Mouse (Mus musculus) layer of hippocampus, adult 2 months (tissue): Measurements from ENCODE around the gene Fam155a. TPM values are rescaled to one million over a fixed set of nuclear protein-coding genes. Genes with fewer than 3 reads are reported as not detected.
A peak's percentile ranks its signal among the peaks of the same experiment; 100 is the strongest.

Source experiments
- DNase-seq, 2 experiments: peaks; one replicate each; pipeline ENCODE4 v3.0.0; 2022; ENCODE audit warnings: low spot score in 2 of 2
- H3K27ac ChIP-seq: fragments of 200-600 bp; 2 replicates; pipeline ENCODE4 v1.8.1; 2022
- H3K4me3 ChIP-seq: fragments of 200-600 bp; 2 replicates; pipeline ENCODE4 v1.8.1; 2022; ENCODE audit warnings: mild to moderate bottlenecking
- CTCF ChIP-seq: fragments of 200-600 bp; conservative IDR thresholded peaks from 2 replicates; pipeline ENCODE4 v1.8.1; 2022; ENCODE audit warnings: antibody characterized with exemption, mild to moderate bottlenecking, moderate library complexity
- total RNA-seq, 2 experiments: library from RNA; stranded (reverse); gene quantifications; 2 replicates each; pipeline ENCODE4 v1.2.3; 2021

The Fam155a gene
- total RNA-seq, 2 experiments from 2014 or later: 123 to 128 TPM

GRCm38 (mm10) chr8:9526515-9526914 lies 244.4 kb downstream of the Fam155a start:
- no peak for TF ChIP-seq CTCF
- DNase-seq: no peak
- peak overlapping the region; percentile 39; the same call in 1 of the 2 replicates for H3K27ac ChIP-seq
- no peak overlapping the region for H3K4me3 ChIP-seq

DNA sequence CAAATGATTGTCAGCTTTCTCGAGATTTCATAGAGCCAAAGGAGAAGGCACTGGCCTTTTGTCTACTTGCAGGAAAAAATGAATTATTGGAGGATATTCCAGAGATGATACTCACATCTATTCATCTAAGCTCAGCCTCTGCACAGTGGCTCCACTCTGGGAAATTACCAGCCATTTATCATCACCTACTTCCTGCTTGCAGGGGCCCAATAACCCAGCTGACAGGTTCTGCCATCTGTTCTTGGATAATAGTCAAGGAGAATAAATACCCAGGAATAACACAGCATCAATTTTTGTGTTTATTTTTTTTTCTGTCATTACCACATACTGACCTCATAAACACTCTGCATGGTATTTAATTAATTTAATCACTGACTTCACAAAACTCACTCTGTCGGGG lies 249.4 kb downstream of the Fam155a start:
- no peak overlapping the region for H3K27ac ChIP-seq
- DNase-seq: no peak
- TF ChIP-seq CTCF: no peak
- no peak overlapping the region for H3K4me3 ChIP-seq

DNA sequence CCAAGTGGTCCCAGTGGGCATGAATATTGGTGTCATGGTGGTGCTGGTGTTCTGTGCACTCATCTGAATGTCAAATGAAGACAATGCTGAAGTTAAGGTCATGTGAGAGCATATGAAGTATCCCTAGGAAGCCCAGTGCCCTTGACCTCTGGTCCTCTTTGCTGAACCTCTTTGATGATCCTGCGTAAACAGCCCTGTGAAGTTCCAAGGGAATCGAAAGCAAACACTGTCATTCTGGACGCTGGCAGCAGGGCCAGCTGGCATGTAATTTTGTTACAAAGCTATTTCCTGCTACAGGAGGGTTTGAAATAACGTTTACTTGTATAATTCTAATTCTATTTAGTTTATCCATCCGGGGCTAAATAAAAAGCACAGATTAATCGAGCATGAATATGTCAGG lies 270.2 kb downstream of the Fam155a start:
- H3K27ac ChIP-seq: peak overlapping the region; percentile 69; the same call in 1 of the 2 replicates
- no peak for TF ChIP-seq CTCF
- H3K4me3 ChIP-seq: no peak overlapping the region
- DNase-seq: no peak

DNA sequence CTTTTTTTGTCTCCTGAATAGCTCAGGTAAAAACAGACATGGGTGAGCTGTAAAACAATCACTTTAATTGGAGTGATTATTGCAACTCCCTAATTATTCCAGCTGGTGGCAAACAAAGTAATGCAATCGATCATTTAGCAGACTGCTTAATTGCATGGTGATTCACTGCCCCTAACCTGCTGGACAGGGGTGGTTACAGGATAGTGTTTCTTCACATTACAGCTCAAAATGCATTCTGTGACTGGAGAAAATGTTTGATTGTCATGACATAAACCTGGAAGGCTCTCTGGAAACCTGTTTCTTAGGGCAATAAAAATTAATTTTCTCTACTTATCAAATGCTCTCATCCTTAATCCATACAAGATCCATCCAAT lies 276.7 kb downstream of the Fam155a start:
- Histone ChIP-seq H3K27ac (no peak overlapping the region), H3K4me3 (no peak overlapping the region)
- peak; percentile 23 for TF ChIP-seq CTCF
- no peak for DNase-seq

DNA sequence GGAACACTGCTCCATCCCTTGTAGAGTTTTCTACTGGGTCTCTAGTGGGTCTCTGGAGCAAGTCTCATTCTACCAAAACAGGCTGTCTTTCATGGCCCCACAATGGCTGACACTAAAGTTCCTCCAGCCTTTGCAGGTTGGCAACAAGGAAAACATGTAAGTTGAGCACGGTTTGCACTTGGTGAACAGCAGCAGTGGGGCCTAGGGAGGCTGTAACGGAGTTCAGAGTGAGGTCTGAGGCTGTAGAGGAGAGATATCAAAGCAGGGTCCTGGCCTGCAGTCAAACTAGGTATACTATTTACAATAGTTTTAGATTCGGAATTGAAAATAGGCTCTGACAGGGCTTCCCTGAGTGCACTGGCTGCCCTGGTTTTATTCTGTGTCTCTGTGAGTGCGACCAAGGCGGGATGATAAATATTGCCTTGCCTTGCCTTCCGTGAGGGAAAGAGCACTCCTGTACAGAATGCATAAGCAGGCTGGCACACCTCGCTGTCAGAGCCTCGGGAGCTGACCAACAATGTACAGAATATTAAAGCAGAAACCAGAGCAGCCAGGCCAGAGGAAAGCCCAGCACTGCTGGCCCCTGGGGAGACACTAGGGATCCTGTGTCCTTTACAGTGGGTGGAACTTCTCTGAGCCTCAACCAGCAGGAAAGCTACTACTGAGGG lies 277.3 kb downstream of the Fam155a start:
- Histone ChIP-seq H3K27ac (no peak overlapping the region), H3K4me3 (no peak overlapping the region)
- no peak for DNase-seq
- no peak for TF ChIP-seq CTCF

- no peak overlapping the region for H3K4me3 ChIP-seq
- TF ChIP-seq CTCF: no peak
These were observed 288.4 kb downstream of the Fam155a start for GRCm38 (mm10) chr8:9482565-9482964.

DNA sequence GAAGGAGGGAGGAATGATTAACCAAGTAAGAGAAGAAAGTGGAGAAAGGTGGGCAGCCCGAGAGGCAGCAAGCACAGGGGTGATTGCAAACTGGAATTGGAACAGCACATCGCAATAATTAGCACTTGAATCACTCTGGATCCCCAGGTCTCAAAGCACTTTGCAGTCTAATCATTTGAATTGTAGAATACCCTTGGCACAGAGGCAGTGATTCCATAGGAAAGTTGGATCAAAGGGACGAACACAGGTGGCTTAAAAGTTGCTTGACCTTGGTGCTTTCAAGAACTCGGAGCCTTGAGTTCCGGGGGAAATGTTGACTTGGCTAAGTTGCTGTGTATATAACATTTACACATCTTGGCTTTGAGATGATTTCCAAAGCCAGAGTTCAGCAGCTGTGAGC lies 299.7 kb downstream of the Fam155a start:
- Histone ChIP-seq H3K27ac (no peak overlapping the region), H3K4me3 (no peak overlapping the region)
- DNase-seq: no peak
- no peak for TF ChIP-seq CTCF

More at GRCm38 (mm10) chr8:9482565-9482964, 288.4 kb downstream of the Fam155a start:
- no peak overlapping the region for H3K27ac ChIP-seq
- no peak for DNase-seq

DNA sequence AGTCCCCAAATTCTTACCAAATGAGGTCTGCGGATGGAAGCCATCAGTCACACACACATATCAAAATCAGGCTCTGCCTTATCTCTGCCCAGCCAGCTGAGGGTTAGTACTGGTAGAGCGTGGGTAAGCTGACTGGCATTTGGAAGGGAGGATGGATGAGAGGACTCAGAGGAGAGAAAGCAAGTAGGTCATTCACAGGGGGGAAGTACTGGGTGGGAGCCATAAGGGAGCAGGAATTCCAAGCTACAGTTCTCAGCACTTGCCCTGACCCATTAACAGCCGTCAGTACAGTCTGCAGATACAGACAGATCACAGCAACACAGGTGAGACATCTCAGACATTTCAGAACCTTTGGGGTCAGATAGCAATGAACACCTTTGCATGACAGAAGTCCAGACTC lies 300.8 kb downstream of the Fam155a start:
- no peak for TF ChIP-seq CTCF
- Histone ChIP-seq H3K4me3 (no peak overlapping the region), H3K27ac (no peak overlapping the region)
- no peak for DNase-seq

GRCm38 (mm10) chr8:9461111-9461510 lies 309.9 kb downstream of the Fam155a start:
- Histone ChIP-seq H3K4me3 (no peak overlapping the region), H3K27ac (no peak overlapping the region)
- TF ChIP-seq CTCF: peak; percentile 23; the same call in 1 of the 2 replicates
- no peak for DNase-seq

DNA sequence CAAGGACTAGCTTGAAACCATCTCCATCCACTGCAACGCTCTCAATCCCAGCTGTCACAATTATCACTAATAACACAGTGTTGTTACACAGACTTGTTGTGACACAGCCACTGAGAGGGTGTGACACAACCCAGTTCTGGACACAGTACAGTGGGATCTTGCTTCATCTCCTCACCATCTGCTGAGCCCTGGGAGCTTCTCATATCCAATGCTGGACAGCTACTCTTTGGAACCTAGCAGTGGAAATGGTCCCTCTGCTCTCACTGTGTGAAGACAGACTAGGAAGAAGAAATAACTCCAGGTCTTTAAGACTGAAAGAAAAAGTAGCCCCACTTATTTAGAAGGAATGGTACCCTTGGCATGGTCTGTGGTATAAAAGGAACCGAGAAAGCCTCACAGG lies 310.3 kb downstream of the Fam155a start:
- H3K4me3 ChIP-seq: no peak overlapping the region
- H3K27ac ChIP-seq: no peak overlapping the region
- DNase-seq: no peak
- TF ChIP-seq CTCF: no peak

DNA sequence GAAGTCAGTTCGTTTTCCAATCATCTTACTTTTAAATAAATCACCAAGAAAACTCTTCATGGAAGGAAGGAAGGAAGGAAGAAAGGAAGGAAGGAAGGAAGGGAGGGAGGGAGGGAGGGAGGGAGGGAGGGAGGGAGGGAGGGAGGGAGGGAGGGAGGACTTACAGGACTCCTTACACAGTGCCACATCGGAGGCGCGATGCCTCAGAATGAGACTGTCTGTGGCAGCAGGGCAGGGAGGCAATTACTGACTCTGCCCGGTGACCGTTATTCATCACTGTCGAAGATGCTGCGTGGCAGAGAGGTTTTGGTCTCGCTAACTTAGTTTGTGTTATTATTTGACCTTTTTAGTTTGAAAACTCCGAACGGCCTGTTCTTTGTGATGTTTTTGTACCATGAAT lies 312.3 kb downstream of the Fam155a start:
- H3K27ac ChIP-seq: no peak overlapping the region
- TF ChIP-seq CTCF: no peak
- no peak for DNase-seq
- H3K4me3 ChIP-seq: no peak overlapping the region

DNA sequence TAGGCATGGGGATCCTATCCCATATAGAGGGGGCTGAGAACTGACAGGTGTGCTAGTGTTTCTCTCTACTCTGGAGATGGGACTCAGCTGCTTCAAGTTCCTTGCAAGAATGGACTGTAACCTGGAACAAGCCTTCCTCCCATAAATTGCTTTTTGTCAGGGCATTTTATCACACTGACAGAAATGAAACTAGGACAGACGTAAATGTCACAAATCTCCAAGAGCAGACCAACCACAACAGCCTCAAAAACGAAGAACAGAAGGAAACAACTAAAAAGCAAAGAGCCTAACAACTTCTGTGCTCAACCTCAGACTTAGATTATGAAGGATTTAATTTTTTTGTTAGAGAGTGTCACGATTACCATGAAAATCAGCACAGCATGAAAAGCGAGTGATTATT lies 315.8 kb downstream of the Fam155a start:
- no peak for TF ChIP-seq CTCF
- Histone ChIP-seq H3K4me3 (no peak overlapping the region), H3K27ac (no peak overlapping the region)
- DNase-seq: no peak

- no peak for TF ChIP-seq CTCF
- peak in 1 of 2 experiments; percentile 16 for DNase-seq
- Histone ChIP-seq H3K4me3 (no peak overlapping the region), H3K27ac (peak overlapping the region; percentile 64; the same call in 1 of the 2 replicates)
These were observed 317.2 kb downstream of the Fam155a start for GRCm38 (mm10) chr8:9453742-9454141.

DNA sequence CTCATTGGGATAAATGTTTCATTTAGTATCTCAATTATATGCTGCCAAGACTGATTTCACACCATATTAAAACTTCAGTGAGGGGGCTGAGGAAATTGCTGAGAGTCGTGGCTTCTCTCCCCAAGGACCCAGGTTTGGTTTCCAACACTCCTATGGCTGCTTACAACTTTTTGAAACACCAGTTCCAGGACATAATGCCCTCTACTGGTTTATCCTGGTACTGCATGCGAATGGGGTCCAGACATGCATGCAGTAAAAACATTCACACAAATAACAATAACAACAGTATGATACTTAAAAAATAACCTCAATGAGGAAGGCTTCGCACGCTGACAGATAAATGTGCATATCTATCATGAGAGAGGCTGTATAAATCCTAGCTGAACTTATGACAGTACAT lies 319.4 kb downstream of the Fam155a start:
- no peak for DNase-seq
- TF ChIP-seq CTCF: peak; percentile 77
- Histone ChIP-seq H3K27ac (no peak overlapping the region), H3K4me3 (no peak overlapping the region)
